Mouse (Mus musculus): ENCODE results near the gene Setd1b. TPM values are rescaled to one million over a fixed set of nuclear protein-coding genes. Genes with fewer than 3 reads are reported as not detected.
A peak's percentile ranks its signal among the peaks of the same experiment; 100 is the strongest.

The Setd1b gene
- 7.4 and 8.1 TPM in 2 replicates for polyA plus RNA-seq (2016; fragmentation: Nextera tagmentation; extraction: Ambion mirVana)

DNA sequence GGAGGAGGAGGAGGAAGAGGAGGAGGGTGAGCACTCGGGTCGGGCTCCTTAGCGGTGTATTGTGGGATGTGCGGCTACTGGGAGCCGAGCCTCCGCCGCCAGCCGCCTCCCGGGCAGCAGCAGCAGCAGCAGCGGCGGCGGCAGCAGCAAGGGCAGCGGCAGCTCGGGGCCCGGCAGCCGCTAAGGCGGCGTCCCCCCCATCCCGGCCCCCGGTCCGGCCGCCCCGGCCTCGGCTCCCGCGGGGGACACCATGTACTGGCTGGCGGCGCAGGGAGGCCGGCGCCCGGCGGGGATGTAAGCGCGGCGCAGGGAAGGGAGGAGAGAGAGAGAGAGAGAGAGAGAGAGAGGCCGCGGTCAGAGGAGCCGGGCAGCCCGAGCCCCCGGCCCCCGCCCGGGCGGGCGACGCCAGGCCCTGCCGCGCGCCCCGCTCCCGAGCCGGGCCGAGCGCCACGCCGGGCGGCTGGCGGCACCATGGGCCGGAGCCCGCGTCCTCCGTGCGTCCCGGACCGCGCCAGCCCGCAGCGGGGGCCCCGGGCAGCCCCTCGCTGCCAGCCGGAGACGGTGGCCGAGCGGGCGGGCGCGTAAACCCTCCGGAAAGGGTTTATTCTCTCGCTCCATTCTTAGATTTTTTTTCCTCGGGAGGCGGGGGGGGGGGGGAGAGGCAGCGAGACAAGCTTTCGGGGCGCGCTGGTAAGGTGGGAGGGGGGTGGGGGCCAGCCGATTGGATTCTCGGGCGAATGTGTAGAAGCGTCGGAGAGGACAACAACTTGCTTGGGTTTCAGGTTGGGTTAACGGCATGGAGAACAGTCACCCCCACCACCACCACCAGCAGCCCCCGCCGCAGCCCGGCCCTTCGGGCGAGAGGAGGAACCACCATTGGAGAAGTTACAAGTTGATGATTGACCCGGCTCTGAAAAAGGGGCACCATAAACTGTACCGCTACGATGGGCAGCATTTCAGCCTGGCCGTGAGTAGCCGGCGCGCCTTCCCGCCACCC lies at the start of gene Setd1b:
TSS of gene Setd1b (plus strand) at position 33 of the 997 bp plus-strand sequence.
- WGBS, result 3% methylated on average over 88 of the region's 103 CpGs
- Histone ChIP-seq H3K9ac (peak within 1 kb of the TSS; percentile 100), H3K4me3 (peak within 1 kb of the TSS; percentile 94), H3K27me3 (replicated peaks) (no peaks in the 10 kb centered on the region), H3K36me3 (peaks cover 25% of the 10 kb centered on the region), H3K9me3 (replicated peaks) (no peaks in the 10 kb centered on the region), H3K27ac (ENCODE audit: poor library complexity, severe bottlenecking) (peak within 1 kb of the TSS; percentile 100), H3K4me1 (replicated peaks) (peaks cover 47% of the 10 kb centered on the region), H3K4me2 (peak within 1 kb of the TSS; percentile 99)
- ATAC-seq (ENCODE audit: insufficient number of reproducible peaks, low FRiP score), result 0 out of 2 replicates have a peak, but pooled peaks have one; percentile 8

DNA sequence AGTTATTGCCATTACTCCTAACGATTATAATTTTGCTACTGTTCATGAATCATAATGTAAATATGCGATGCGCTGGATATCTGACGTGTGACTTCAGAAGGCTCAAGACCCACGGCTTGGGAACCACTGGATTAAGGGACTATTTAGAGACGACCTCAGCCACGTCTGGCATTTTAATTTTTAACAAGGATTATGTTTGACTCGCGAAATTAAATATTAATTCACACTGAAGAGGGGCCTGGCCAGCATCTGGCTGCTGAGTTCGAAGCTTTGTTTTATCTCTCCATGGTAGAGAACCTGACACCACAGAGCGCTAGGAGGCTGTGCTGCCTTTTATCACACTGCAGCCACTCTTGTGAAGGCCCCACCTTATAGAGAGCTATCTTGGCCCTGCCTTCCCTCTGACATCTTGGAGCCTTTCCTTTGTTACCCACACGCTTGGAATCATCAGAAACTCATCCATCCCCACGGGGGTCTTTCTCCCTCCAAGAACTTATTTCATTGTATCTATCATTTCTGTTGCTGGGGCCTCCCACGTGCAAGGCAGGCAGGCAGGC lies 48.8 kb upstream of the Setd1b start:
- H3K4me3 ChIP-seq, result no peak overlapping the region
- 0 out of 2 replicates have a peak, but pooled peaks have one; percentile 63 for ATAC-seq (ENCODE audit: insufficient number of reproducible peaks, low FRiP score)
- no peaks in the 10 kb centered on the region for H3K27me3 ChIP-seq (replicated peaks)
- no peak overlapping the region for H3K9ac ChIP-seq
- 65% methylated on average over 14 of the region's 14 CpGs for WGBS
- 0 out of 2 replicates have a peak overlapping the region, but pooled peaks have one; percentile 47 for H3K27ac ChIP-seq (ENCODE audit: poor library complexity, severe bottlenecking)
- no peaks in the 10 kb centered on the region for H3K9me3 ChIP-seq (replicated peaks)
- peaks cover 10% of the 10 kb centered on the region; the same call in 1 of the 2 replicates for H3K36me3 ChIP-seq
- peaks cover 14% of the 10 kb centered on the region for H3K4me1 ChIP-seq (replicated peaks)
- H3K4me2 ChIP-seq, result no peak overlapping the region

- Histone ChIP-seq H3K27me3 (replicated peaks) (no peaks in the 10 kb centered on the region), H3K4me2 (no peak overlapping the region), H3K9me3 (replicated peaks) (no peaks in the 10 kb centered on the region), H3K9ac (no peak overlapping the region), H3K36me3 (peaks cover 14% of the 10 kb centered on the region; the same call in 1 of the 2 replicates), H3K27ac (ENCODE audit: poor library complexity, severe bottlenecking) (no peak overlapping the region), H3K4me3 (no peak overlapping the region), H3K4me1 (replicated peaks) (peaks cover 14% of the 10 kb centered on the region)
- WGBS, result 79% methylated on average over 25 of the region's 25 CpGs
- peak; percentile 66 for ATAC-seq (ENCODE audit: insufficient number of reproducible peaks, low FRiP score)
Measured at GRCm38 (mm10) chr5:123094238-123094991, 47.6 kb upstream of the Setd1b start.

- H3K36me3 ChIP-seq, result peaks cover 19% of the 10 kb centered on the region
- no peak overlapping the region for H3K4me2 ChIP-seq
- peaks cover 14% of the 10 kb centered on the region for H3K4me1 ChIP-seq (replicated peaks)
- no peaks in the 10 kb centered on the region for H3K27me3 ChIP-seq (replicated peaks)
- no peak for ATAC-seq (ENCODE audit: insufficient number of reproducible peaks, low FRiP score)
- H3K4me3 ChIP-seq, result no peak overlapping the region
- H3K9ac ChIP-seq, result no peak overlapping the region
- H3K27ac ChIP-seq (ENCODE audit: poor library complexity, severe bottlenecking), result no peak overlapping the region
- 87% methylated on average over 8 of the region's 8 CpGs for WGBS
- H3K9me3 ChIP-seq (replicated peaks), result no peaks in the 10 kb centered on the region
Measured at GRCm38 (mm10) chr5:123096299-123096698, 45.7 kb upstream of the Setd1b start.

DNA sequence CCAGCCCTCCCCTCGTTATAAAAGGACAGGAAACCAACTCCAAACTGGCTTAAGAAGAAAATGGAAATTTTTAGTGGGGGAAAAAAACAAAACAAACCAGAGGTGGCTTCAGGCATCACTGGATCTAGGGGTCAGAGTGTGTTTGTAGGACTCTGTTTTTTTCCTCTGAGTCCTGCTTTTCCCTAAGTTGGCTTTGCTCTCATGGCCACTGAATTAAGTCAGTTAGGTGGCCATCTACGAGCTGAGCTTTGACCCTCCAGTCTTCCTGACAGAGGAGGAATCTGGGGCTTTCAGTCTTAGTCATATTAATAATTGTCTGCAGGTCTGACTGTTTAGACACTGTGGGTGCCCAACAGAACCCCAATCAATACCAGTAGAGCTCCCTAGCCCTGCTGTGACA lies 43.5 kb upstream of the Setd1b start:
- Histone ChIP-seq H3K9me3 (replicated peaks) (no peaks in the 10 kb centered on the region), H3K9ac (no peak overlapping the region), H3K4me1 (replicated peaks) (peaks cover 18% of the 10 kb centered on the region), H3K36me3 (peaks cover 19% of the 10 kb centered on the region), H3K4me2 (no peak overlapping the region), H3K27me3 (replicated peaks) (no peaks in the 10 kb centered on the region), H3K4me3 (no peak overlapping the region), H3K27ac (ENCODE audit: poor library complexity, severe bottlenecking) (no peak overlapping the region)
- ATAC-seq (ENCODE audit: insufficient number of reproducible peaks, low FRiP score), result no peak
- WGBS, result 86% methylated on average over 2 of the region's 2 CpGs

DNA sequence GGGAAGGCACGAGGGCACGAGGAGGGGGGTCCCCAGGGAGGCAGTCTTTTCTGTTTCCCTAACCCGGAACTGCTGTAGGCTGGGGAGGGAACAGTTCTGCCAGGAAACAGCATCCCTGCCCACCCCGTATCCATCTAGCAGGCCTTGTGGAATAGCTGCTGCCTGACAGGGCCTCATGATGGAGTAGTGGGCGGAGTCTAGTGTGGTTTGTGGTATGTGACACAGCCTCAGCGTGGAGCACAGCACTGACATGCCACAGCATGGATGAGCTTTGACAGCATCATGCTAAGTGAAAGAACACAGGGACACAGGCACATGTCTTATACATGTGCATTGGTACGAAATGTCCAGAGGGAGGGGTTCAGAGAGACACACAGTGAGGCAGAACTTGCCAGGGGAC lies 39.6 kb upstream of the Setd1b start:
- Histone ChIP-seq H3K4me1 (replicated peaks) (peaks cover 26% of the 10 kb centered on the region), H3K4me3 (no peak overlapping the region), H3K9me3 (replicated peaks) (no peaks in the 10 kb centered on the region), H3K27me3 (replicated peaks) (no peaks in the 10 kb centered on the region), H3K27ac (ENCODE audit: poor library complexity, severe bottlenecking) (no peak overlapping the region), H3K9ac (no peak overlapping the region), H3K36me3 (peaks cover 19% of the 10 kb centered on the region), H3K4me2 (no peak overlapping the region)
- ATAC-seq (ENCODE audit: insufficient number of reproducible peaks, low FRiP score), result no peak
- 60% methylated on average over 7 of the region's 7 CpGs for WGBS

GRCm38 (mm10) chr5:123103556-123103955 lies 38.4 kb upstream of the Setd1b start:
- Histone ChIP-seq H3K36me3 (peaks cover 14% of the 10 kb centered on the region), H3K4me3 (no peak overlapping the region), H3K27me3 (replicated peaks) (no peaks in the 10 kb centered on the region), H3K4me2 (no peak overlapping the region), H3K4me1 (replicated peaks) (peaks cover 26% of the 10 kb centered on the region), H3K9me3 (replicated peaks) (no peaks in the 10 kb centered on the region), H3K9ac (no peak overlapping the region), H3K27ac (ENCODE audit: poor library complexity, severe bottlenecking) (no peak overlapping the region)
- ATAC-seq (ENCODE audit: insufficient number of reproducible peaks, low FRiP score), result no peak
- 51% methylated on average over 8 of the region's 8 CpGs for WGBS

DNA sequence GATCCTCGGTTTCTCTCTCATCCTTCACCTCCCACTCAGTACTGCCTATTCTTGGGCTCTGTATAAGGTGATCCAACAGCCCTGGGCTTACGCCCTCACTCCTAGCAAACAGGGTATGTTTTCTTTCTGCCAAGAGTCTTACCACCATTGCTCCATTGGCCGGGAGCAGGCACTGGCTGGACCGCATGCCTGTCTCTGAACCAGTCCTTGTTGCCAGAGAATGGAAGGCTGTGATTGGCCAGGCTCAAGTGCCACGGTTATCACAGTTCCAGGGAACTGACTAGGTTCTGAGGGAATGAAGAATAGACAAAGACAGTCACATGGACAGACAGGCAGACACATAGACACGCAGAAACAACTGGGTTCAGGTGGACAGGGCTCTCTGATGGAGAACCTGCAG lies 37.2 kb upstream of the Setd1b start:
- no peak overlapping the region for H3K9ac ChIP-seq
- H3K4me3 ChIP-seq, result no peak overlapping the region
- WGBS, result 56% methylated on average over 6 of the region's 6 CpGs
- H3K36me3 ChIP-seq, result peaks cover 6% of the 10 kb centered on the region
- peaks cover 36% of the 10 kb centered on the region for H3K4me1 ChIP-seq (replicated peaks)
- H3K9me3 ChIP-seq (replicated peaks), result no peaks in the 10 kb centered on the region
- H3K27me3 ChIP-seq (replicated peaks), result no peaks in the 10 kb centered on the region
- peak overlapping the region; percentile 9; the same call in 1 of the 2 replicates for H3K27ac ChIP-seq (ENCODE audit: poor library complexity, severe bottlenecking)
- no peak overlapping the region for H3K4me2 ChIP-seq
- 0 out of 2 replicates have a peak, but pooled peaks have one; percentile 31 for ATAC-seq (ENCODE audit: insufficient number of reproducible peaks, low FRiP score)

DNA sequence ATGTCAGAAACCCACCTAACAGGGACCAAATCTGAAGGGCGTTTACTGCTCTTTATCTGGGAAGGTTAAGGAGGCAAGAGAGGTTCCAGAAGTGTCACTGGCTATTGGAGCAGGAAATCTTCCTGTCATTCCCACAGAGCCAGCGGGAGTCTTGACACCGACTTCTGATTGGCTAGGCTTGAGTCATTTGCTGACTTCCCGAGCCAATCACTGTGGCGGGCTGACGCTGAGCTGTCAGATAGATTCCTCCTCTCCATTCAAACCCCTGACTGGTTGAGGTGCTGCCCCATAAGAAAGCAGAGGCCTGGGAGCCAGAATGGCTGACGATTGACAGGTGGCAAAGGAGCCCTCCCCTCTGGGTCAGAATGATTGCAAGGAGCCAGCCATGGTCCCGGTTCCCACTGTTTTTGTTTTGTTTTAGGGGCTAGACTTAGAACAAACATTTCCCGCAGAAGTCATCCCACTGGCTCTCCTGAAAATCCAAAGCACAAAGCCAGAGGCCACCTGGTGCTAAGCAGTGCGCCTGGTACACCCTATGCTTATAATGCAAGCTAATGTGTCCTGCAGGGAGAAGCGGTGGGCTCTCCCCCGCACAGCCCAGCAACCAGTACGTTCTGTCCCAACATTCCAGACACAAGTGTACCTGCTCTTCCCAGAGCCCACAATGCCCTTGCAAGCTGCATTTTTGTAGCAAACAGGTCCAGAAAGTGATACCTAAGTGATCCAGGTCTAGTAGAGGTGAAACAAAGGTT lies 32.4 kb upstream of the Setd1b start:
- H3K27me3 ChIP-seq (replicated peaks), result no peaks in the 10 kb centered on the region
- no peaks in the 10 kb centered on the region for H3K9me3 ChIP-seq (replicated peaks)
- peak overlapping the region; percentile 47 for H3K4me2 ChIP-seq
- H3K4me3 ChIP-seq, result no peak overlapping the region
- no peak overlapping the region for H3K9ac ChIP-seq
- H3K4me1 ChIP-seq (replicated peaks), result peaks cover 18% of the 10 kb centered on the region
- 37% methylated on average over 13 of the region's 13 CpGs for WGBS
- peaks cover 4% of the 10 kb centered on the region; the same call in 1 of the 2 replicates for H3K36me3 ChIP-seq
- no peak overlapping the region for H3K27ac ChIP-seq (ENCODE audit: poor library complexity, severe bottlenecking)
- no peak for ATAC-seq (ENCODE audit: insufficient number of reproducible peaks, low FRiP score)

DNA sequence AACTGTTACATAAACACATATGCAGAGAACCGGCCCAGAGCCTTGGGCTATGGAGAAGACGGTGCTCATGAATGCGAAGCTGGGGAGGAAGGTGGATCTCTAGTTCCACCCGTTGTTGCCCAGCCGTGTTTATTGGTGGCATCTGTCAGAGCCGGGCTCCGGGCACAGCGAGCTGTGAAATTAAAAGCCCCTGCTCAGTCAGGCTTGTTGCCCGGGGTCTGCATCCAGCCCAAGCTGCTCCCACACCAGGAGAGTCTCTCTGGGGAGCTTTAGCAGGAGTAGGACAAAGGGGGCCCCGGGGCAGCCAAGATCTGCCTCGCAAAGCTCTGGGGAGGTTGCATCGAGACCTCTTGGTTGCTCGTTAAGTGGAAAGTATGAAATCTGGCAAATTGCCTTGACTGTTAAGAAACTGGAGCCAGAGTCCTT lies 31.7 kb upstream of the Setd1b start:
- Histone ChIP-seq H3K27ac (ENCODE audit: poor library complexity, severe bottlenecking) (no peak overlapping the region), H3K4me2 (no peak overlapping the region), H3K9ac (no peak overlapping the region), H3K4me1 (replicated peaks) (peaks cover 12% of the 10 kb centered on the region), H3K4me3 (no peak overlapping the region), H3K27me3 (replicated peaks) (no peaks in the 10 kb centered on the region), H3K36me3 (peaks cover 4% of the 10 kb centered on the region; the same call in 1 of the 2 replicates), H3K9me3 (replicated peaks) (no peaks in the 10 kb centered on the region)
- ATAC-seq (ENCODE audit: insufficient number of reproducible peaks, low FRiP score), result no peak
- 85% methylated on average over 13 of the region's 13 CpGs for WGBS
